Mouse (Mus musculus): ENCODE measurements around the gene Mgat1. TPM values are rescaled to one million over a fixed set of nuclear protein-coding genes. Genes with fewer than 3 reads are reported as not detected.

Gene Mgat1
- 28.7 TPM for polyA plus RNA-seq (2017; shearing (Covaris generic))

DNA sequence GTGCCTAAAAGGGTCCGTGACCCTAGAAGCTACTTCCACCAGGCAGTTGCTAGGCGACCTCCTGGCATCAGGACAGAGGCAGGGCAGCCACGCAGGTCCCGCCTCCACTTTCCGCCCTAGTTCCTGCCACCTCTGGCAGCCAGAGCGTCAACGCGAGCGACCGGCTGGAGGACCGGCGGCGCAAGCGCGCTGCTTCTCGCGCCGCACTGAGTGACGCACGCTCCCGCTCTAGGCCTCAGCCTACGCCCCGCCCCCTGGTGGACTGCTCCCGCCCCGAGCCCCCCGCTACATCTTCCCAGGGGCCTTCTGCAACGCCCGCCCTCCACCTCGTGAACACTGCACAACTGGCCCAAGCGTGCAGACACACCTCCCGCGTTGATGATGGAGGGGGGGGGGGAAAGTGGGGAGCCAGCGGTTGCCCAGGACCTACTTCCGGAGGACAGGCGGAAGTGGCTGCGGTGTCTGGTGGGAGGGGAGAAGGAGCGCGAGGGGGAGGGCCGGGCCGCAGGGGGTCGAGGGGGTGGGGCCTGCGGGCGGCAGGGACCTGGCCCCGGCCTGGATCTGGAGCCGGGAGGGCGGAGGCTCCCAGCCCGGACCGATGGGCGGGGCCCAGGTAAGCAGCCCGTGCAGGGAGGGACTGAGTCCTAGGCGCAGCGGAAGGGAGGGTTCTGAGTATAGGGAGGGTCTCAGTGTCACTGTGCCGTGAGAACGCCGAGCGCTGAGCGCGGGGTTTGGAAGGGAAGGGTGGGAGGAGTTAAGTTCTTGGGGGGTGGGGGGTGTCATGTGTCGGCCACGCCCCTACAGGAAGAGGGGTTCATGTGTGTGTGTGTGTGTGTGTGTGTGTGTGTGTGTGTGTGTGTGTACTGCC lies at the start of gene Mgat1:
TSS of gene Mgat1 (plus strand) at position 465 of the 868 bp plus-strand sequence.

DNA sequence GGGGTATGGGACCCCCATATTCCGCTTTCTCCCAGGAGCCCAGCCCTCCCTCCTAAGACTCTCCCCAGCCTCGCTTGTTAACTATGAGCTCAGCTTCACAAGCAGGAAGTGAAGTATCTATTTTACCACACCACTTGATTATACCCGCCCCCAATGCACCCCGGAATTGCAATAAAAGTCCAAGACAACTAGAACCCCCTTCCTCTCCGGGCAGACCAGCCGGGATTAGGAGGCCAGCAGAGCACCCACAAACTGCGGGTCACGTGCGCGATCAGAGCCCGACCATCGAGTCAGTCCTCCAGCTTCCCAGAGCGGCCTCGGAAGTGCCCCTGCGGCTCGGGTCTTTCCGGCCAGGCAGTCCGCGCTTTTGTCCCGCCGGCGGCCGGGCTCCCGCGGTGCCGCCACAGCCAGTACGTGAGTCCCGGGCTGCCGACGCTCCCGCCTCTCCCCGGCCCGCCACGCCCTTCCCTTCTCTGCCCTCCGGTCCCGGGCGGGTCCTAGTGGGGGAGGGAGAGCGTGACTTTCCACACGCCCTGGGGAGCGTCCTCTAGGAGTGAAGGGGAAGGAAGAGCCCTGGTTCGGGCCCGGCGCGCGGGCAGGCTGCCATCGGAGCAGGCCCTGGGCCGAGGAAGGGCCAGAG lies 40.7 kb upstream of the Mgat1 start, which contains the start of gene Zfp62:
TSS of gene Zfp62 (plus strand) at position 164 of the 640 bp plus-strand sequence.

DNA sequence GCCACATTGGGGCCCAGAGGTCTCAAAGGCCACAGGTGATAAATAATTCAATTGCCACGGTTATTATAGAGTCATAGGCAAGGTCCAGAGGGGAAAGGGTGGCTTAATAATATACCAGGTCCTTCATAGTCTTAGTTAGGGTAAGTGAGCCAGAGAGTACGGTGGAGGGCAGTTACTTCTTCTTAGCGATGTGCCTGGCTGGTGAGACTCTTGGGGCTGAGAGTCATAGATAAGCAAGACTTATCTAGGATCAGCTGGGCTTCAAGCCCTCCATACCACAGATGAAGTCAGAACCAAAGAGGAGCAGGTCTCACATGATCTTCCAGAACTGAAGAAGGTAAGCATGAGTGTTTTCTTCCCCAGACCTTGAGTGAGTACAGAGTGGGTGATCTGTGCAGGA lies 34.2 kb downstream of the Mgat1 start, which contains the start of gene Olfr1393:
TSS of gene Olfr1393 (plus strand) at position 83 of the 400 bp plus-strand sequence.

DNA sequence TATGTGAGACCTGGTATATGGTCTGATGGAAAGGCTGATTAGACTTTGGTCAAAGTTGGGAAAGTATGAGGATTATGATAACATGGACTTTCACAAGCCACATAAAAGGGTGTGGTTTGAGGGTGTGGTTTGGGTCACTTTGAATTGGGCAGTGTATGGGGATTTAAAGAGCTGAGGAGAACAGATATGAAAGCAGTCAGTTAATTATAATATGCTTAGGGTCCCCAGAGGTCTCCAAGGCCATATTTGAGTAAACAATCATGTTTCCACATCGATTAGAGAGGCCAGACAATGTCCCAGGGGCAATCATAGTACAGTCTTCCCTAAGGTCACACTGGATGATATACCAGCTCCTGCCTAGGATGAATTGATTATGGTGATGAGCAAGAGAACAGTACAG lies 41.0 kb downstream of the Mgat1 start, which contains the start of gene Olfr1392:
TSS of gene Olfr1392 (plus strand) at position 301 of the 400 bp plus-strand sequence.

DNA sequence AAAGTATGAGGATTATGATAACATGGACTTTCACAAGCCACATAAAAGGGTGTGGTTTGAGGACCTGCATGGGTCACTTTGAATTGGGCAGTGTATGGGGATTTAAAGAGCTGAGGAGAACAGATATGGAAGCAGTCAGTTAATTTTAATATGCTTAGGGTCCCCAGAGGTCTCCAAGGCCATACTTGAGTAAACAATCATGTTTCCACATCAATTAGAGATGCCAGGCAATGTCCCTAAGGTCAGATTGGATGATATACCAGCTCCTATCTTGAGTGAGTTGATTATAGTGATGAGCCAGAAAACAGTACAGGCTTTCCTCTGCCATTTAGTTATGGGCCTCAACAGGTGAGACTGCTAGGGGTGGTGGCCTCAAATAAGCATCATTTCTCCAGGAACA lies 60.5 kb downstream of the Mgat1 start, which contains the start of gene Olfr10:
TSS of gene Olfr10 (plus strand) at position 301 of the 400 bp plus-strand sequence.

Other genes with a start within 250 kb of the Mgat1 start
- 92.8 TPM for gene 9930111J21Rik2, start 192.9 kb upstream of the Mgat1 start, polyA plus RNA-seq (2017; shearing (Covaris generic))
- gene Tgtp2, start 180.0 kb upstream of the Mgat1 start, polyA plus RNA-seq (2017; shearing (Covaris generic)) = 187 TPM
- gene Ifi47, start 167.6 kb upstream of the Mgat1 start, polyA plus RNA-seq (2017; shearing (Covaris generic)) = 241 TPM
- 0.15 TPM for gene Olfr1396, start 129.3 kb upstream of the Mgat1 start, polyA plus RNA-seq (2017; shearing (Covaris generic))
- not detected for gene Olfr1395, start 101.9 kb upstream of the Mgat1 start, polyA plus RNA-seq (2017; shearing (Covaris generic))
- not detected for gene Olfr1394, start 89.8 kb upstream of the Mgat1 start, polyA plus RNA-seq (2017; shearing (Covaris generic))
- gene Btnl9, start 57.0 kb upstream of the Mgat1 start, polyA plus RNA-seq (2017; shearing (Covaris generic)) = not detected
- 57.7 TPM for gene Zfp62, start 40.9 kb upstream of the Mgat1 start, polyA plus RNA-seq (2017; shearing (Covaris generic))
- gene Olfr1393, start 34.1 kb downstream of the Mgat1 start, polyA plus RNA-seq (2017; shearing (Covaris generic)) = not detected
- not detected for gene Olfr1392, start 41.1 kb downstream of the Mgat1 start, polyA plus RNA-seq (2017; shearing (Covaris generic))
- gene Olfr10, start 60.5 kb downstream of the Mgat1 start, polyA plus RNA-seq (2017; shearing (Covaris generic)) = not detected
- gene Olfr1391, start 78.6 kb downstream of the Mgat1 start, polyA plus RNA-seq (2017; shearing (Covaris generic)) = not detected
- gene Olfr1390, start 91.0 kb downstream of the Mgat1 start, polyA plus RNA-seq (2017; shearing (Covaris generic)) = not detected
- gene Olfr1389, start 178.9 kb downstream of the Mgat1 start, polyA plus RNA-seq (2017; shearing (Covaris generic)) = not detected
- 0.15 TPM for gene Olfr1388, start 192.4 kb downstream of the Mgat1 start, polyA plus RNA-seq (2017; shearing (Covaris generic))
- gene Olfr1387, start 211.2 kb downstream of the Mgat1 start, polyA plus RNA-seq (2017; shearing (Covaris generic)) = not detected
- not detected for gene Olfr1386, start 220.9 kb downstream of the Mgat1 start, polyA plus RNA-seq (2017; shearing (Covaris generic))
- gene Olfr1385, start 244.9 kb downstream of the Mgat1 start, polyA plus RNA-seq (2017; shearing (Covaris generic)) = 0.20 TPM